Mouse (Mus musculus) kidney, postnatal 36 days (tissue): Measurements from ENCODE around the gene Dusp8.

ENCODE experiments used
- DNase-seq, 2 experiments: peaks; one replicate each; pipeline ENCODE4 v3.0.0; 2021 to 2022; ENCODE audit warnings: mixed read lengths in 2 of 2

Dusp8 gene

DNA sequence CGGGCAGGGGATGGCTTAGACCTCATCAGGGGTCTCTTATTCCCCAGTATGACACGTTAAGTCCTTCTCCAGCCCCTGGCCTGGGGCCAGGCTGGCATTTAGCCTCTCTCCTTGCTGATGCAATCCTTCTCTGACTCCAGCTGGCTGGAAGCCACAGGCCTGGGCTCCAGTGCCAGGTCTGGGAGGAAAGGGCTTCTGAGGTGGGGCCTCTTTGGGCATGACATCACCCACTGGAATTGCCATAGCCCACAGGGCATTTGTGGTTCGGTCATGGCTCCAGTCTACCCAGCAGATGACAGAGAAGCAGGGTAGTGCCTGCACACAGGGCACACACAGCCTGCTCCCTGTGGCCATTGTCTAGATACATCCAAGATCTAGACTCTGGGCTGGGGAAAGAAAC lies 10.8 kb downstream of the Dusp8 start:
- peak; percentile 83 to 84 for DNase-seq

DNA sequence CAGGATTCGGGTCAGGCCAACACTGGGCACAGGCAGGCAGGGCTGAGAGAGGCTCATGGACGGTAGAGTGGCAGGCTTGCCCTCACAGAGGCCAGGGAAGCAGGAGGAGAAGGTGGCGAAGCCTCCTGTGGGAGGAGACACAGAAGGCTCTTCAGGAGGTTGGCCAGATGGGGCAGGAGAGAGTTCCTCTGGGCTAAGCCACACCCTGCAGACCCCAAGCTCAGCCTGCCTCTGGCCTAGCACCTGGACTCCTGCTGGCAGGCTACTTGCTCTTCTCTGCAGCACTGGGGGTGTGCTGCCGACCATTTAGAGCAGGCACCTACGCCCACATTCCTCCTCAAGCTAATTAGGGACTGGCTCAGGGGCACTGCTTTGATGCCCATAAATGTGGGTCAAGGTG lies 11.2 kb downstream of the Dusp8 start:
- DNase-seq = peak; percentile 8 to 24

DNA sequence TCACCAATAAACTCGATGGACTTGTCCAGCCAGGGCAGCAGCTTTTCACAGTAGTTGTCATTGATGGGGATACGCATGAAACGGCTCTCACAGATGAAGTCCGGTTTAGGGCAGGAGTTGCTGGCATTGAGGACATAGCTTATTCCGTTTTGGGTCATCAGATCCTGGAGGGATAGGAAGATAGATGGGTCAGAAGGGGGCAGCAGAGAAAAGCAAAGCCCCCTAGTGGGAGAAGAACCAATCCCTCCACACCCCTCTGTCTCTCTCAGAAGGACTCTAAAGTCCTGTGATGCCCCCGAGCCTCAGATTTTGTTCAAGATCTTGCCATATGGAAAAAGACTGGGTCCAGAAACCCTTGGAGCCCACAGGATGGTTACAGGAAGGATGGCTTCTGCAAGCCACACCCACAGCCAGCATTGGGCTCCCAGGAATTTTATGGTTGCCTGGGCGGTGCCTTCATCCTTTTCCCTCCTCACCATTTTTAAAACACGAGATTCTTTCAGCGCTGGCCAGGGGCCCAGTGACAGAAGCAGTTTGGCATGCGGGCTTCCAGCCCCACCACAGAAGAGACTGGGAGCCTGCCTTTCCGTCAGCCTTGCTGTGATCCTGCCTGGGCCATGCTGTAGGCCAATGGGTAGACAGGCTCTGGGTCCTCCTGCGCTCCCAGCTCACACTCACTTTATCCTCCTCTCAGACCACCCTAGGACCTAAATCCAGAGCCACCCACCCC lies 11.9 kb downstream of the Dusp8 start:
- peak; percentile 40 to 49 for DNase-seq

DNA sequence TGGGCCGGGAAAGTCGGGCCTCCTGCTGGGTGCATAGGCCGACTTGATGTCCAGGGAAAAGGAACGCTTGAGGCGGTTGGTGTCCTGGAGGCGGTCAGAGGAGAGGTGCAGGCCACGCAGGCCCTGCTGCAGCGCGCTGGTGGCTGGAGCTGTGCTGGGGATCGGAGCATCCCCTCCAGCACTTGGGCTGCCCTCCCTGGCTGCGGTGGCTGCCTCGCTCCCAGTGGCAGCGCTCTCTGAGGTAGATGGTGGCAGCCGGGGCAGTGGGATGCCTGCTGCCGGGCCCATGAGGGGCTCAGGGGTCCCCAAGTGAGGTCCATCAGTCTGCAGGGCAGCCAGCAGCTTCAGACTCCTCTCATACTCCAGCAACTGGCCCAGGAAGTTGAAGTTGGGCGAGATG lies 13.0 kb downstream of the Dusp8 start:
- DNase-seq = no peak

DNA sequence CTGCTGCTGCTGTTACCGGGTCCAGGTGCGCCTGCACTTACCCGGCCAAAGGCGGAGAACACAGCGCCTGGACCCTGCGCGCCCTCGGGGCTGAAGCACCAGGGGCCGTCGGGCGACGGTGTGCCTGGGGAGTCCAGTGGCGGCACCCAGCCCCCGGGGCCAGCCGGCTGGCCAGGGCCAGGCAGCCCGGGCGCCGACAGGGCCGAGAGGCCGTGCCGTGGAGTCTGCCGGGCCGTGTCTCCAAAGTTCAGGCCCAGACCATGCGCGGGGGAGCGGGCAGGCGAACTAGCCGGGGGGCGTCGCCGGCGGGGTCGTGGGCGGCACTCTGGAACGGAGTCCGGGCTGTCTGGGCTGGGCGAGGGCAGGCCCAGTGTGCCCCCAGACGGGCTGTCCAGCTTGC lies 13.5 kb downstream of the Dusp8 start:
- DNase-seq = no peak

DNA sequence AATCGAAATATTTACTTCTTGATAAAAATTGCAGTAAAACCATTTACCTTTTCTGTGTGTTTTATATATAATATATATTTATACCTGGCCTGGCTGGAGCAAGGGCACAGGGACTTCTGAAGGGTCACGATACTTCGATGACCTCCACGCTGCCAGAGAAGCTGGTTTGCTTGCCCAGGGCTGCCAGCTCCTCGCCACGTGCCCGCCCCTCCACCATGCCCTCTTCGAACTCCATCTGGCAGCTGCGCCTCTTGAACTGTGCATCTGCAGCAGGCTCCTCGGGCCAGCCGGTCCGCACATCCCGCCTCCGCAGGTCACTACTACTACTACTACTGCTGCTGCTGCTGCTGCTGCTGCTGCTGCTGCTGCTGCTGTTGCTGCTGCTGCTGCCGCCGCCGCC lies 13.9 kb downstream of the Dusp8 start:
- no peak for DNase-seq

DNA sequence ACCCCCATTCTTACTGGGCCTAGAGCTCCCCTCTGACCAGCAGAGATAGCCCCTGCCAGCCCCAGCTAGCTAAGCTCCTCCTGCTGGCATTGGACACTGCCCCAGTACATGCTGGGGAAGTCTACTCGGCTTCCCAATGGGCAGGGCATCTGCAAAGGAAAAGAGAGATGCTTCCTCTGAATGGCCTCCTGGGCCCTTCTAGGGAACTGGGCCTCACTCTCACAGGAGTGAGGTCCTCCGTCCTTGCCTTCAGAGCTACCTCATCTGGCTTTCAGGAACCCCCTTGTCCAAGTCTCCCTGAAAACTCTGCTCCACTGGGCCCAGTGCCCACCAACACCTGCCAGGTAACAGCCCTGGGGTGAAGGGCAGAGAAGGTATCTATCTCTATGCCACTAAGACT lies 14.8 kb downstream of the Dusp8 start:
- no peak for DNase-seq

DNA sequence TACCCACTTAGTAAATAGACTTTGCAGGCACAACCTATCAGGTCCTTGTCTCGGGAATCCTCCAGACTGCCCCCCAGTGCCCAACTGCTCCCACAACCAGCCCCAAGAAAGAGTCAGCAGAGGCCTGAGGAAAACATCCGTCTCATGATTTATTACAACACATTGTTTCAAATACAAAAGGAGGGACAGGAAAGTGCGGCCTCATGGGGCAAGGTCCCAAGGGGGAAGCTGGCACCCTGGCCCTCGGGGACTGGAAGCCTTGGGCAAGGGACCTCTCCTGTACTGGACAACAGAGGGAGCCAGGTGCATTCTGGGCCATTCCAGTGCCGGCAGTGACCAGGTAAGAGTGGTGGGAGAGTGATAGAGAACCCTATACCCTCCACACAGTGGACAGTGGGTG lies 16.3 kb downstream of the Dusp8 start:
- peak in 1 of 2 experiments; percentile 27 for DNase-seq

DNA sequence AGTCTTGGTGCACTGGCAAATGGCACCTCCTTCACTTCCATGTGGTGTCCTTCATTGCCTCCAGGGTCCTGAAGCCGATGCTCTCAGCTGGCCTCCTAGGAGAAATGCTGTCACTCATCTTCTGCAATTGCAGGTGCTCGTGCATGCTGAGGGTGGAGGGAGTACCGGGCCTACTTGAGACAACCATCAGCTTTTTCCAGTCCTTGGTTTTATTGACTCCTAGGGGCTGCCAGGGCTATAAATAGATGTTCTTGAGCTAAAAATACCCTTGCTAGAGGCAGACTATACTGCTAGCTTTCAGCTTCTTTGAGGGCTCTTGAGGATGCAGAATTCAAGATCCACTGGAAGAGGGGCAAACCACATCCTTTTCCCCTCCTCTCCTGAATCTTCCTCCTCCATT lies 18.5 kb downstream of the Dusp8 start:
- no peak for DNase-seq

DNA sequence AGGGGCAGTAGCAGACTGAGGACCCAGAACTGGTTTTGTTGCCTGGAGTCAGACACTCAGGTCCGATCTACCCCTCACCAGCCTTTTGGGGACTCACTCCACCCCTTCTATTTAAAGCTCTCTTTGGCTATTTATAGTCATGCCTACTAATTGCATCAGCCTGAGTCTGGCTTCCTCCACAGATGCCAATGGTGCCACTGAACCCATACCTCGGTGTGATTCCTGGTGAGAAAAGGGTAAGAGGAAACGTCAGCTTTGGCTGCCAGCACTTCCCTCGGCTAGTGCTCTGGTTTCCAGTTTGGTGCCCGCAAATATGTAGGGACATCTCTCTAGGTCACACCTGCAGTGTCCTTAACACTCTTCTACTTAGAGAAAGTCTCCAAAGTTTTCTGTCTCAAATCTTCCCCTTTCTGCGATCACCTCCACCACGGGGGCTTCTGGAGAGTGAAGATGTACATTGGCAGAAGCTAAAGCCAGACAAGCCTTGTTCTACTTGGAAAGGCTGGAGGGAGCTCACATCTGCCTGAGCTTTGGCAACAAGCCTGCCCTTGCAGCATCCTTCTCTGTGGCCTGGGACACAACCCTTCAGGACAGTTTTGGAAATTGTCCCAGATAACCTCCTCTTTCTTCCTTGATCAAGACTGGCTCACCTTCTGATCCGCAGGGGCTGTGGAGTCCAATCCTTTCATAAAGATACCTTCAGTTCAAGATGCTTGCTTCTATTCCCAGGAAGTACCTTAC lies 21.3 kb downstream of the Dusp8 start:
- no peak for DNase-seq

DNA sequence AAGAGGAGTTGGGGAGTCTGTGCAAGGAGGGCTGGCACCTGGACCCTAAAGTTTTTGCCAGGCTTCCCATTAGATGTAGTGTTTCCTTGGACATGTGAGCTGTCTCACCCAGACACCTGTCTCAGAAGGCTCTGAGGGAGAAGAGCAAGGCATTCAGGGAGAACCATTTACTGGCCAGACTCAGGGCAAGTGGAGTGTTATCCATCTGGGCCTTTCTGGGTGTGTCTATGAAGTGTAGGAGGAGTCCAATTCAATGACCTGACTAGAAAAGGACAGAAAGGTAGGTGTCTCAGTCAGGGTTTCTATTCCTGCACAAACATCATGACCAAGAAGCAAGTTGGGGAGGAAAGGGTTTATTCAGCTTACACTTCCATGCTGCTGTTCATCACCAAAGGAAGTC lies 23.9 kb downstream of the Dusp8 start:
- DNase-seq = no peak

DNA sequence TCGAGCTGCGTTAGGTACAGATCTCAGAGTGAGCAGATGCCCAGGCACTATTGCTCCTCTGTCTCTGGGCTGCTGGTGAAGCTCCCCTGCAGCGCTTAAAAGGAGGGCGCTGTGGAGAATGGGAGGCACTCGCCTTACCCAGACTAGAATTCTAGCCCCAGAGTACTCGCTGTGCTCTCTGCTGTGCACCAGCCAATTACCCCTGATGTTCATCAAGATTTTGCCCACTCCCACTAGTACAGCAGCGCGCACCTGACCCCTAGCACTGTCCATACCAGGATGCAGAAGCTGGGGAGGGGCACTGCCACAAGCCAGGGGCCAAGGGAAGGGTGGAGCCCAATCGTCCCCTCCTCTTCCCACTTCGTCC lies 24.4 kb downstream of the Dusp8 start:
- no peak for DNase-seq

DNA sequence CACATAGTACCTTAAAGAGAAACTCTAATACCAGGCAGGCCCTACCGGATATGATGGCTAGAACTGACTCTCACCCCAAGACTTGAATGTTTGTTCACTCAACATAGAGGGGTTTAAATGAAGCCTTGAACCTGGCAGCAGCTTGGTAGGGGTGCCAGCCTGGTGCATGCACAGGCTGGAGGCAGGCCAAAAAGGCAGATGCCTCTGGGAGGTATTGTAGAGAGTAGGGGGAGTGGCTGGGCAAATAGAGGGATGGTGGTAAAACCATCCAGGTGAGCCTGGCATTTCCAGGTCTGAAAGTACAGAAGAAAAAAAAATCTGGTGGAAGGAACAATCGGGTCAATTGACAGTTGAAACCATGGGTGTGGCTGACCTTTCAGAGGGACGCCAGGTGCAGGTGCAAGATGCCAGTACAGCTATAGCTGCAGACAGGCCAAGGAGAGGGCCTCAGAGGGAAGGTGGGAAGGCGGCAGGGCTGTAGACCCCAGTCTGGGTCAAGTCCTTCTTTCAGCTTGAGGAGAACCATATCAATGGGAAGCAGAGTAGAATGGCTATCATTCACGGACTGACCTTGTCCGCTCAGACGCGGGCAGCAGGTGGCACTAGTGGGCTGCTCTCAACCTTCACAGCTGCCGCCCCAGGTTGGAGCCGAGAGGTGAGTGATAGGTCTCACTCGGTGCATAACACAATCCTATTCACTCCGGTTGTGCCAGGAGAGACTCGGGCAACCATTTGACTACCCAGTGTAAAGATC lies 25.0 kb downstream of the Dusp8 start:
- peak; percentile 72 to 93 for DNase-seq

DNA sequence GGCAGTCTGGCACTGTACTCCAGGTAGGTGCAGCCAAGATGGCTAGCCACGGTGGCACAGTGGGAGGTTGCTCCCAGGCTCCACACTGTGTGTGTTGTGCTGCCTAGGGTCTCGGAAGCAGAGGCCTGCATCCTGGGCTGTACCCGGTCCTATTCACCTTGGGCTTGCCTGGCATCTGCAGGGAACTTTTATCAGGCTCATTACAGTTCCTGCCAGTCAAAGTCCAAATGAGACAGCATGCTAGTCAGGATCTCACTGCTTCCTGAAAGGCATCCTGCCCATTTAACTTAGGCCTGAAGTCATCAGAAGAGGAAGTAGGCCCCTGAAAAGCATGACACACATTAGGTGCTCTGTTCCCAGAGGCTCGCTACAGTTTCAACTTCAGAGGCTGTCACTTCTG lies 27.2 kb downstream of the Dusp8 start:
- DNase-seq = no peak

DNA sequence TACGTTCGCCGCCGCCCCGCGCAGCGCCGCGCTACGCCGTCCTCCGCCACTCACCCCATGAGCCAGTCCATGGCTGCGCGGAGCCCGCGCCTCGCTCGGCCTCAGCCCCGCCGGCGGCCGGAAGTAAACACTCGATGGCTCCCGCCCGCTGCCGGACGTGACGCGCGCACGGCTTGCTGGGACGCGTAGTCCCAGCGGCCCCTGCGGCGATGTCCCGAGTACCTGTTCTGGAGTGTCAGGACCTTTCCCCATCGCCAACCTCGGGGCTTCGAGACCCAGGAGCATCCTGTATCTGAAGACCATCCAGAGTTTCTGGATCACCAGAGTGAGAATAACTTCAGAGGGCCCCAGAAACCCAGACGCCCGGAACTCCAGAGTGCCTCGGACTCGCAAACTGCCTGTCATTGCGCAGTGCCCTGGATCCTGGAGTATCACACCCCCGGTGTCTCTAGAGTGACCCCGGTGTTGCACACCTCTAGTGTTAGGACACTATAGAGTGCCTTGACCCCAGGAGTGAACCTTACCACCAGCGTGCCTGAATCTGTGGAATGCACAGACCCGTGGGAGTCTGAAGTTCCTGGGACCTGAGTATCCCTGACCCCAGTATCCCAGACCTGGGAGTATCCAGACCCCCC lies 34.6 kb downstream of the Dusp8 start, which contains the start of gene Mob2:
TSS of gene Mob2 (minus strand) at position 135 of the 635 bp plus-strand sequence.
- DNase-seq = peak; percentile 94 to 97

DNA sequence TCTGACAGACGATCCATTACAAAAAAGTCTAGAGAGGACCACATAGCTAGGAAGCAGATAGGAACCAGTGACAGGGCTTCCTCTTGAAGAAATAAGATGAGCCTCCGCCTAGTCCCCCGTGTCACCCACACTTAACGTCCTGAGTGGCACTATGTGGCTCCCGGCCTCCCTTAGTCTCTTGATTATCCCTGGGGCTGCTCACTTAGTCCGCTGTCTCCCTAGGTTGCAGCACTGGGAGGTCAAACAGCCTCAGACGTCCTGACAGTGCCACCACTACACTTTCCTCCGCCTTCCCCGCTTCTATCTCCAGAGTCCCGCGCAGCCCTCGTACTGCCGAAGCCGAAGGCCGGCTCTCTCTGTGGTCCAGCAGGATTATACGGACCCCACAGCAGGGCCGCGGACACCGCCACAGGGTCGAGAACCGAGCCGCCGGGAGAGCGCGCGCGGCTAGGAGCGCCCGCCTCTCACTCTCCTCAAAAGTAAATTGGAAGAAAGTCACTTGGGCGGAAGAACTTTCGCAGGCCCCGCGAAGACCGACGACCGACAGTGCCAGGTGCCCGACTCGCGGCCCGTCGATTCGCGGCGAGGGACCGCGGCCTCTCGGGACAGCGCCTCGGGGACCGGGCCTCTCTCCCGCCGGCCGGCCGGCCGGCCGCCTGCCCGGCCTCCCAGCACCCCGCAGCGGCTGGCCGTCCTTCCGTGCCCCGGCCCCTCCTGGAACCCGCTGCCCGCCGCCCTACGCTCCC lies 35.3 kb downstream of the Dusp8 start:
- no peak for DNase-seq

DNA sequence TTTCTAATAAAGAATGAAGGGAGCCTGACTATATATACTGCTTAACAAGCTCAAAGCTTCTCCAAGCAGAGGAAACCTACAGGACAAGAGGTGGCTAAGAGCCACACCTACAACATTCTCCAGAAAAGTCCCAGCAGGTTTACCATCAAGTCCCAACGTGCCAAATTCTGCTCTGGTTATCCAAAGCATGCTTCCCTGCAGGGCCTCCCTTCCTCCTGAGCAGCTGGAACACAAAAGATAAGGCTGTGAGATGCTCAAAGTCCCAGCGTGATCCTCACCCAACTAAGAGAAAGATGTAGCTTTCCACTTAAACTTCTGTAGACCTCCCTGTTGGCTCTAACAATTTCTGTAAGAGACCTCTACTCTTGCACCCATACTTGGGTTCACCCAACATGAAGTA lies 36.6 kb downstream of the Dusp8 start:
- no peak for DNase-seq

DNA sequence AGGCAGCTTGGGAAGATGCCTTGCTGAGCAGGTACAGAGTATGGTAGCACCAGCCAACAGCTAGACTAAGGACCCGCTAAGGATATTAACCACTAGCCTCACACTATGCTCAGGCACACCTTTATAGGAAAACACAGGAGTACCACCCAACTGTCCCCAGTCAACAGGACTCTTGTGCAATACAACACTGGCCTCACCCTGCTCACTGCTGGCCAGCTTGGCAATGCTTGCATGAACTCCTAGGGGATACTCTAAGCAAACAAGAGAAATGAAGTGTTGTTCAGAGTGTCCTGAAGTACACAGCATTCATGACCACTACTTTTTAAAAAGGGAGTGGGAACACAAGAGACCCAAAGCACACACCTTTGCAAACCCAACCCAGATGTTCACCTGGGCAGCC lies 38.5 kb downstream of the Dusp8 start:
- DNase-seq = no peak

DNA sequence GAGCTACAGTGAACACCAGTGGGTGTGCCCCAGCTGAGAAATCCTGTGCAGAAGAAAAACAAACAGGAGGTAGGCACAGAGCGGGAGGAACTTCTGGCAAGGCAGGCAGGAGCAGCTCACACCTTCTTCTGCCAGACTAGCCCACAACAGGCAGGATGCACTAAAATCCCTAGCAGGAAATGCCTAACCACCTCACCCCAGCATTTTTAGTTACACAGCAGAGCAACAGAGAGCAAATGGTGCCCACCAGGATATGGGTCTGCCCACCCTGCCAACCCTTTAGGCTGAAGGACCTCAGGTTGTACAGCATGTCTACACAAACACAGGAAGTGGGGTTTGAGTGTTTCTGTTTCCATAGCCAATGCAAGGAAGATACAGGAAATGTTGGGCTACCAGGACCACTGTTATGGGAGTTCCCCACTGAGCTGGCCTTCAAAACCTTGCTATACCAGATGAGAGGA lies 39.0 kb downstream of the Dusp8 start:
- peak; percentile 14 to 40 for DNase-seq

DNA sequence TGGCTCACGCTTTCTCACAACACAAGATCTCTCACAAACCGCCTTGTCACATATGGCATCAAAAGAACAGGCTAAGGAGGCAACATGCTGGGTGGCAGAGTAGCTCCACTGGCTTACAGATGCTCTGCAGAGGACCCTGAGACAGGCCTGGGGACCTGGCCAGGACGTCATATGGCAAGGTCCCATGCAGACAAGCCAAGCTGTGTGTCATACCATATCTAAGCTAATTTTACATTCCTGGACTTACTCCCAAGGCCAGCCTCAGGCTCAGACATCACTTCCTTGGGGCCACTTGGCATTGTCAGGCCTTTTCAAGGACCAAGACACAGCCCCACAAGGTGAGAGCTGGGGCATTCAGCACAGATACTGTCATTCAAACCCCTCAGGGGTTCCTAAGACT lies 40.2 kb downstream of the Dusp8 start:
- DNase-seq = no peak

DNA sequence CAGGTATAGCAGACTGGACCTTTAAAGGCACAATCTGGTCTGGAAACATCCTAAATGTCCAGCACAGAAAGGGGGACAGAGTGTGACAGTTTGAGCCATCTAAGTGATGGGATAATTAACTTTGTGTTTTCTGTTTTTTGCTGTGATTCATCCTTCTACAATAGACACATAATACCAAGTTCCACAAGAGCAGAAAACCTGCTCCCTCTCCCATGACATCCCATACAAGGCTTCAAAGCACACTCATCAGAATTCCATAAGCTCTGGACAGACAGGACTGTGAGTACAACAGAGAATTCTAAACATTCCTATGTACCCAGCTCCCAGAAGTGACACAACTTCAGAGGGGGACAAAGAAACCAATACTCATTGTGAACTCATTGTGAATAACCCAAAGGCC lies 45.1 kb downstream of the Dusp8 start:
- DNase-seq = no peak

DNA sequence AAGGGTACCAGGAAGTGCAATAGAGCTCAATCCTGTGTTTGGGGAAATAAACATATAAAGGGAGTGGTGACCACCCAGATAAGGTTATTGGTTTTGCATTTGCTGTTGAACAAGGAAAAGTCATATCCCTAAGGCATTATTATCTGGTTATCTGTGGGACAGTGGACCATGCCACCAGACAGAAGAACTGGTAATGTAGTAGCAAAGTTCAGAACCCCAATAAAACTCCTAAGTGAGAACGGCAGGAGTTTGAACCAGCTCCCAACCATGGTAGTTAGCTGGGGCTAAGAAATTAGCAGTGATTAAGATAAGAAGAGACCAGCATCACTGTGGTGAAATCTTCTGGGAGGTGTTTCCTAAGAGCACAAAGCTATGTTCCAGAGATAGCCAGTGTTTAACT lies 49.7 kb downstream of the Dusp8 start:
- no peak for DNase-seq

DNA sequence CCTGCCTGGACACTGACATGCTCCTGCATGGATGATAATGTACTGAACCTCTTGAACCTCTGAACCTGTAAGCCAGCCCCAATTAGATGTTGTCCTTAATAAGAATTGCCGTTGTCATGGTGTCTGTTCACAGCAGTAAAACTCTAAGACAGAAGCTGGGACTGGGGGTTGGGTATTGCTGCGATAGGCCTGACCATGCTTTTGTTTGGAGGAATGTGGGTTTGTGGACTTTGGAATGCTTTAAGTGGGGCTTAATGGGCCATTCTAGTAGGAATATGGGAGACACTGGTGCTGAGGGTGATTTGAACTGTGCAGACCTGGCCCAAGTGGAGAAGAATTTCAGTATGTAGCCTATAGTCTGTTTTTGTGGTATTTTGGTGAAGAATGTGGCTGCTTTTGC lies 50.3 kb downstream of the Dusp8 start:
- no peak for DNase-seq
